Mouse (Mus musculus) spleen, adult 2 months (tissue): ENCODE results near the gene Cops7b.

Experiments
- CTCF ChIP-seq: fragments of 200-500 bp; IDR thresholded peaks from 2 replicates; pipeline ENCODE4 v1.5.1; 2011; ENCODE audit warnings: mild to moderate bottlenecking, inconsistent platforms; ENCODE audit not compliant: insufficient read depth, insufficient read length, insufficient replicate concordance; ENCODE audit errors: extremely low read depth
- POLR2A ChIP-seq: fragments of 200-500 bp; IDR thresholded peaks from 2 replicates; pipeline ENCODE4 v1.6.1; 2011; ENCODE audit warnings: low read depth, low read length, inconsistent platforms

- TF ChIP-seq CTCF (no peak), POLR2A (no peak)
Observed at GRCm38 (mm10) chr1:86628270-86628669, 45.6 kb downstream of the Cops7b start.
